Mouse (Mus musculus) embryonic fibroblast, embryonic 13.5 days (primary cell): ENCODE results near the gene Micall2.

ENCODE experiments used
- CTCF ChIP-seq: IDR thresholded peaks from 2 replicates; pipeline ENCODE4 v1.5.1; 2011; ENCODE audit warnings: mild to moderate bottlenecking, control low read depth, low read length, moderate library complexity, borderline replicate concordance; ENCODE audit not compliant: insufficient read depth
- POLR2A ChIP-seq: IDR thresholded peaks from 2 replicates; pipeline ENCODE4 v1.6.1; 2011; ENCODE audit warnings: low read depth, mild to moderate bottlenecking, control low read depth, low read length, moderate library complexity

GRCm38 (mm10) chr5:139681832-139682630 is 54.1 kb downstream of the Micall2 start:
- TF ChIP-seq CTCF (no peak), POLR2A (no peak)
